Mouse (Mus musculus) lung, postnatal 0 days (tissue): ENCODE results near the gene Podxl2.

ENCODE experiments used
- CTCF ChIP-seq: IDR thresholded peaks from 2 replicates; pipeline ENCODE4 v1.5.1; 2016; ENCODE audit warnings: antibody characterized with exemption, mild to moderate bottlenecking
- EP300 ChIP-seq: IDR thresholded peaks from 2 replicates; pipeline ENCODE4 v1.6.1; 2016; ENCODE audit warnings: antibody characterized with exemption, mild to moderate bottlenecking, control low read depth

- TF ChIP-seq CTCF (no peak), EP300 (no peak)
These were observed 32.1 kb downstream of the Podxl2 start for GRCm38 (mm10) chr6:88842731-88843151.
